Mouse (Mus musculus): ENCODE measurements around the gene Fam71b. TPM values are rescaled to one million over a fixed set of nuclear protein-coding genes. Genes with fewer than 3 reads are reported as not detected.

Fam71b gene
- polyA plus RNA-seq, 1 experiment = not detected

DNA sequence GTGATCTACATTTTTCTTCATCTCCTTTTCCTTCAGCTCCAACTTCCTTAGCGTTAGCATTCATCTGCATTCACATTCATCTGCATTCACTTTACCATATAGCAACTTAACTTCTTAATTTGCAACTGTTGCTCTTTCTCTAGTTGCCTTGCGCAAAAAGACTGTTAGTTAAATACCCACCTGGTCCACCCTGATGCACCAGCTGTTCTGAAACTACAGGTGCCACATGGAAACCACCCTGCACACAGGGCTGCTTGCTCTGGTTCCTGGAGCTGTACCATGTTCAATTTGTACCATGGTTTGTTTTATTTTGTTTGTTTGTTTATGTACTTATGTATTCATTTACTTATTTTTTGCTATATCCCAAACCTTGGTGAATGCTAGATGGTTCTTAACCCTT is 661 bp upstream of the Fam71b start:
- TF ChIP-seq POLR2A (IDR thresholded peaks at IDR 0.05; ENCODE audit: low read depth, low read length) = no peak
- TF ChIP-seq CTCF (IDR thresholded peaks at IDR 0.05; ENCODE audit: borderline replicate concordance, insufficient read depth, low read length) = no peak
- no peak overlapping the region for H3K27ac ChIP-seq (ENCODE audit: insufficient read depth, low read length)
- no peak overlapping the region for H3K4me3 ChIP-seq (ENCODE audit: insufficient read depth, low read length)
- no peaks in the 10 kb centered on the region for H3K4me1 ChIP-seq (ENCODE audit: control insufficient read depth, insufficient read depth, low read length)

DNA sequence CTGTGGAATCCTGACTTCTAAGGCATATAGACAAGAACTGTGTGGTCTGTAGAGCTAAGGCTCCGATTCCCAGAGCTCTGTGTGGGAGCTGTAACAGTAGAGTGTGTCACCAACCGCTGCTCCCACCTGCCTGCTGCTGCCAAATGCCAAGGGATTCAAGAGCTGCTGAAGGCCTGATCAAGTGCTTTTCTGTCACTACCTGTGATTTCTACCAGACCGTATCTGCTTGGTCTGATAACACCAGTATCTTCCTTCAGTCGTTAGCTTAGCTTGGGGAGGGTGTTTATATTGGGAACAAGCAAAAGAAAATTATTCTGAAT is 461 bp downstream of the Fam71b start:
- no peak overlapping the region for H3K4me3 ChIP-seq (ENCODE audit: insufficient read depth, low read length)
- H3K27ac ChIP-seq (ENCODE audit: insufficient read depth, low read length) = no peak overlapping the region
- TF ChIP-seq POLR2A (IDR thresholded peaks at IDR 0.05; ENCODE audit: low read depth, low read length) (no peak), CTCF (IDR thresholded peaks at IDR 0.05; ENCODE audit: borderline replicate concordance, insufficient read depth, low read length) (no peak)
- H3K4me1 ChIP-seq (ENCODE audit: control insufficient read depth, insufficient read depth, low read length) = no peaks in the 10 kb centered on the region

DNA sequence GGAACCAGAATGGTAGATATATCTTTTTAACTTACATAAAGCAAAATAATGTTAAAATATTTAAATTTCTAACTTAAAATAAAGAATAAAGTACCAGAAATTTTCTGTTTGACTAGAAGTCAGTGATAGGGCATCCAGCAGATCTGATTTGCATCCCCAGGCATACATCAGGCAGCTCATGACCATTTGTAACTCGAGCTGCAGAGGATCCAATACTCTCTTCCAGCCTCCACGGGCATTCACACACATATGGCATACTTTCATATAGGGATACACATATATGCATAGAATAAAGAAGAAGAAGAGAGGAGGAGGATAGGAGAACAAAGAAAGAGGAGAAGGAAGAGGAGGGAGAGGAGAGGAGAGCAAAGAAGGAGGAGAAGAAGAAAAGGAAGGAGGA is 1.5 kb downstream of the Fam71b start:
- Histone ChIP-seq H3K4me3 (ENCODE audit: insufficient read depth, low read length) (no peak overlapping the region), H3K27ac (ENCODE audit: insufficient read depth, low read length) (no peak overlapping the region), H3K4me1 (ENCODE audit: control insufficient read depth, insufficient read depth, low read length) (no peaks in the 10 kb centered on the region)
- TF ChIP-seq CTCF (IDR thresholded peaks at IDR 0.05; ENCODE audit: borderline replicate concordance, insufficient read depth, low read length) (no peak), POLR2A (IDR thresholded peaks at IDR 0.05; ENCODE audit: low read depth, low read length) (no peak)

DNA sequence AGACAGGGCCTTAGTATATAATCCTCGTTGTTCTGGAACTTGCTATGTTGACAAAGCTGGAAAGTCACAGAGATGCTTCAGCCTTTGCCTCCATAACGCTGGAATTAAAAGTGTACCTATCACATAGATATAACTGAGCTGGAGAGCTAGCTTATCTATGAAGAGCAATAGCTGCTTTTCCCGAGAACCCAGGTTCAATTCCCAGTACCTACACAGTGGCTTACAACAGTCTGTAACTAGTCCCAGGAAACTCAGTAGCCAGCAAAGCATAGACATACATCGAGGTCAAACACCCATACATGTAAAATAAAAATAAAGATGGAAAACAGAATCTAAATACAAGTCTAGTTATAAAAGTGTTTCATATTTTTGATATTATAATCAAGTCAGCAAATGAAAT is 2.1 kb downstream of the Fam71b start:
- TF ChIP-seq CTCF (IDR thresholded peaks at IDR 0.05; ENCODE audit: borderline replicate concordance, insufficient read depth, low read length) (no peak), POLR2A (IDR thresholded peaks at IDR 0.05; ENCODE audit: low read depth, low read length) (no peak)
- H3K27ac ChIP-seq (ENCODE audit: insufficient read depth, low read length) = no peak overlapping the region
- H3K4me1 ChIP-seq (ENCODE audit: control insufficient read depth, insufficient read depth, low read length) = no peaks in the 10 kb centered on the region
- no peak overlapping the region for H3K4me3 ChIP-seq (ENCODE audit: insufficient read depth, low read length)

DNA sequence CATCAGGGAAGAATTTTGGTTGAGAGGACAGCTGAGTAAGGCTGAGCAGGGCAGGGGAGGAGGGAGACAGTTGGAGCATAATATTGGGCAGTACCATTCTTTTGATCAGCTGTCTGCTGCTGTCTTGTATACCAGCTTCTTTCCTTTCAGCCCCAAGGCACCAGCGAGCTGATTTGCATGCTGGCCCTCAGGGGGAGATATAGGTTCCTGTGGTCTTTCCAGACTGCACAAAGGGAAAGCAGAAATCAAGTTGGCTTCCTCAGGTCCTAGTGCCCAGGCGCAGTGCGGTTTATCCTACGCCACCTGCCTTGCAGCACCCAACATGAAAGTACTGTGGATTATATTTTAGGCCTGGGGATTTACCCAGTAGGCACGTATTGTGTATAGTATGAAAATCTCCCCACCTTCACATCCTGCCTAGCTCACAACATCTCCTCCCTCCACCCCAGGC is 2.6 kb downstream of the Fam71b start:
- H3K27ac ChIP-seq (ENCODE audit: insufficient read depth, low read length) = no peak overlapping the region
- H3K4me3 ChIP-seq (ENCODE audit: insufficient read depth, low read length) = no peak overlapping the region
- TF ChIP-seq POLR2A (IDR thresholded peaks at IDR 0.05; ENCODE audit: low read depth, low read length) (no peak), CTCF (IDR thresholded peaks at IDR 0.05; ENCODE audit: borderline replicate concordance, insufficient read depth, low read length) (no peak)
- H3K4me1 ChIP-seq (ENCODE audit: control insufficient read depth, insufficient read depth, low read length) = no peaks in the 10 kb centered on the region

DNA sequence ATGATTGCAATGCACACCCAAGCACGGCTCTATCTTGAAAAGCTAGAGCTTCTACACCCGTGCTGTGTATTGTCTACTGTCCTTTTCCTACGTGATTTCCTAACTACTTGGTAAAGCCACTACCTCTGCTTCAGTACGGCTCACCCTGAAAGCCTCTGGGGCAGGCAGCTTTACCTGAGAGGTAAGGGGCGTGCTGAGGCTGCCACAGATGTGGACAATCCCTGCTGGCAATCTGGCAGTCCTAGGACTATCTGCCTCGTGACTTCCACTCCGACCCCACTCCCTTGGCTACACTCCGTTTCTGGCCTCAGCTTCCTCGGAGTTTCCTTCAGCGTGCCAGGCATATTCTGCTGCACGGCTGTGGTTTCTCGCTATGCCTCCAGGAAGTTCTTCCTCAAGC is 5.2 kb downstream of the Fam71b start:
- TF ChIP-seq POLR2A (IDR thresholded peaks at IDR 0.05; ENCODE audit: low read depth, low read length) (no peak), CTCF (IDR thresholded peaks at IDR 0.05; ENCODE audit: borderline replicate concordance, insufficient read depth, low read length) (no peak)
- Histone ChIP-seq H3K27ac (ENCODE audit: insufficient read depth, low read length) (no peak overlapping the region), H3K4me3 (ENCODE audit: insufficient read depth, low read length) (no peak overlapping the region), H3K4me1 (ENCODE audit: control insufficient read depth, insufficient read depth, low read length) (no peaks in the 10 kb centered on the region)

DNA sequence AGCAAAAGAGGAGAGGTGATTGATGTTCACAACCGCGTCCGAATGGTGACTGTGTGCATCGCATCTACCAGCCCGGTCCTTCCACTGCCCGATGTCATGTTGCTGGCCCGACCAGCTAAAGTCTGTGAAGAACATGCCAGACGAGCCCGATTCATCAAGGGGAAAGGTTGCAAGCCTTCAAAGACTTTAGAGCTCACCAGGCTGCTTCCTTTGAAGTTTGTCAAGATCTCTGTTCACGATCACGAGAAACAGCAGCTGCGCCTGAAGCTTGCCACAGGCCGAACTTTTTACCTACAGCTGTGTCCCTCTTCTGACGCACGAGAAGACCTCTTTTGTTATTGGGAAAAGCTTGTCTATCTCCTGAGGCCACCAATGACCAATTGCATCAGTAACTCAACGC is 8.6 kb downstream of the Fam71b start:
- no peaks in the 10 kb centered on the region for H3K4me1 ChIP-seq (ENCODE audit: control insufficient read depth, insufficient read depth, low read length)
- TF ChIP-seq CTCF (IDR thresholded peaks at IDR 0.05; ENCODE audit: borderline replicate concordance, insufficient read depth, low read length) (no peak), POLR2A (IDR thresholded peaks at IDR 0.05; ENCODE audit: low read depth, low read length) (no peak)
- H3K27ac ChIP-seq (ENCODE audit: insufficient read depth, low read length) = no peak overlapping the region
- no peak overlapping the region for H3K4me3 ChIP-seq (ENCODE audit: insufficient read depth, low read length)

DNA sequence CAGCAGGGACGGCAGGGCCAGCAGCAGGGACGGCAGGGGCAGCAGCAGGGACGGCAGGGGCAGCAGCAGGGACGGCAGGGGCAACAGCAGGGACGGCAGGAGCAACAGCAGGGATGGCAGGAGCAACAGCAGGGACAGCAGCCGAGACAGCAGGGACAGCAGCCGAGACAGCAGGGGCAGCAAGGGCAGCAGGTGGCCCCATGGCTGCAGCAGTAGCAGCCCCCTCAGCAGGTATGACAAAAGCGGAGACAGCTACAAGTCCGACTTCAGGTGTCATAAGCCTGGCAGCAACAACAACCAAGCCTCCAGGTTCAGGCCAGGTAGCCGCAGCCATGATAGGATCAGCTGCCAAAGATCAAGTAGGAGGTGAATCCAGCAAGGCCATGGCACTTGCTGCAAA is 10.4 kb downstream of the Fam71b start:
- Histone ChIP-seq H3K4me1 (ENCODE audit: control insufficient read depth, insufficient read depth, low read length) (no peaks in the 10 kb centered on the region), H3K4me3 (ENCODE audit: insufficient read depth, low read length) (no peak overlapping the region), H3K27ac (ENCODE audit: insufficient read depth, low read length) (no peak overlapping the region)
- no peak for TF ChIP-seq POLR2A (IDR thresholded peaks at IDR 0.05; ENCODE audit: low read depth, low read length)
- TF ChIP-seq CTCF (IDR thresholded peaks at IDR 0.05; ENCODE audit: borderline replicate concordance, insufficient read depth, low read length) = no peak

DNA sequence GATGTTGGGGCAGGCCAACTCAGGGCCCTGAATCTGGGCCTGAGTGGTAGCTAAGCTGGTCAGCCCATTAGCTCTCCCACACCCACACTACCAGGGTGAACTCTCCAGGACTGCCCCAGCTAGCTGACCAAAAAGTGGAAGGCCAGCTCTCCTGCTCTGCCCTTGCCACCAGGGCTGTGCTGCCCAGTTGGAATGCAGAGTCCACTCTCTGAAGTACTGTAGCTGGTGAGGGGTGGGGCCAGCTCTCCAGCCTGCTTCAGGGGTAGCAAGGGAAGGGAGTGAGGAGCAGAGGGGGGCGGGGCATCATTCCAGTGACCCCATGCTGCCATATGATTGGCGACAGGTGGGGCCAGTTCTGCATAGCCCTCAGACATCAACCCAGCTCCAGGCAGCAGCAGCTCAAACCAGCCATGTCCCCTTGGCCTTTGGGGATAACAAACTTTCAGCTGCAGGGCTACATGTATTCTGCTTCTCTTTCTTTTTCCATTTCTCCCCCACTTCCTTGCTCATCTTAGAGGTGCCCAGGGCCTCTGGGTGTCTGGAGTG is 13.7 kb downstream of the Fam71b start:
- no peak overlapping the region for H3K27ac ChIP-seq (ENCODE audit: insufficient read depth, low read length)

DNA sequence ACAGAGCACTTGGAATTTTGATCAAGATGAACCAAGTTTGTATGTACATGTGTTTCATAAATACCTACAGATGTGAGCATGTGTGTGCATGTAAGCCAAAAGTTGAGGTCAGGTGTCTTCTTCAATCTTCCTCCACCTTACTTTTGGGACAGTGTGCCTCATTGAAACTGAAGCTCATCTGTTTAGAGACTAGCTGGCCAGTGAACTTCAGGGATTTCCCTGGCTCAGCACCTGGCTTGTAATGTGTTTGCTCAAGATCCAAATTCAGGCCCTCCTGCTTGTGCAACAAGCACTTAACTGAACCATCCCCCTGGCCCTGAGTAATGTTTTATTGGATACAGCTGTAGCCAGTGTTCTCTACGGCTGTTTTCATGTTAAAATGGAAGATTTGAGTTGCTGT is 22.1 kb downstream of the Fam71b start:
- Histone ChIP-seq H3K4me1 (ENCODE audit: control insufficient read depth, insufficient read depth, low read length) (no peaks in the 10 kb centered on the region), H3K4me3 (ENCODE audit: insufficient read depth, low read length) (no peak overlapping the region), H3K27ac (ENCODE audit: insufficient read depth, low read length) (no peak overlapping the region)
- no peak for TF ChIP-seq POLR2A (IDR thresholded peaks at IDR 0.05; ENCODE audit: low read depth, low read length)
- TF ChIP-seq CTCF (IDR thresholded peaks at IDR 0.05; ENCODE audit: borderline replicate concordance, insufficient read depth, low read length) = no peak

More for the DNA sequence above, 13.7 kb downstream of the Fam71b start:
- Histone ChIP-seq H3K4me1 (ENCODE audit: control insufficient read depth, insufficient read depth, low read length) (no peaks in the 10 kb centered on the region), H3K4me3 (ENCODE audit: insufficient read depth, low read length) (no peak overlapping the region)
- no peak for TF ChIP-seq POLR2A (IDR thresholded peaks at IDR 0.05; ENCODE audit: low read depth, low read length)
- TF ChIP-seq CTCF (IDR thresholded peaks at IDR 0.05; ENCODE audit: borderline replicate concordance, insufficient read depth, low read length) = no peak

DNA sequence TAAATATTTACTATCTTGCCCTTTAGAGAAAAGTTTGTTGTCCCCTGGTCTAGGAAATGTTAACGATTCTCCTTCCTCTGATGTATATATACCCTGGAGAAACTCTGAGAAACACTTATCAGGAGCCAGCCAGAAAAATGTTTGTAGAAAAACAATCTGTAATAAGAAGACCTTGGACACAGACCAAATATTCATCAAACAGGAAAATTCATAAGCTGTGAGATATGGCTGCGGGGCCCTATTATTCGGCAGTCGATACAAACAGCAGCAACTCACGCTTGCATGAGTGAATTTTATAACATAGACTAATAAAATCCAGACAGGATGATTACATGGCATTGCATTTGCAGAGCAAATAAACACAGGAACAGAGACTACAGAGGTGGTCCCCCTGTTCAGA is 22.5 kb downstream of the Fam71b start:
- no peaks in the 10 kb centered on the region for H3K4me1 ChIP-seq (ENCODE audit: control insufficient read depth, insufficient read depth, low read length)
- no peak overlapping the region for H3K27ac ChIP-seq (ENCODE audit: insufficient read depth, low read length)
- H3K4me3 ChIP-seq (ENCODE audit: insufficient read depth, low read length) = no peak overlapping the region
- TF ChIP-seq POLR2A (IDR thresholded peaks at IDR 0.05; ENCODE audit: low read depth, low read length) (no peak), CTCF (IDR thresholded peaks at IDR 0.05; ENCODE audit: borderline replicate concordance, insufficient read depth, low read length) (no peak)

All from embryonic fibroblast, embryonic 13.5 days (primary cell).